Mouse (Mus musculus): ENCODE results near the gene Exosc8. TPM values are rescaled to one million over a fixed set of nuclear protein-coding genes. Genes with fewer than 3 reads are reported as not detected.

The Exosc8 gene
- polyA plus RNA-seq, 1 experiment from 2014 or later, result 37.1 TPM

GRCm38 (mm10) chr3:54681310-54682204 lies 53.6 kb downstream of the Exosc8 start:
- no peak for TF ChIP-seq CTCF (IDR thresholded peaks at IDR 0.05; ENCODE audit: low read depth)
- no peak for TF ChIP-seq EP300 (optimal IDR thresholded peaks at IDR 0.05)
- Histone ChIP-seq H3K36me3 (ENCODE audit: control insufficient read depth, insufficient read depth, low read length) (no peaks in the 10 kb centered on the region), H3K27me3 (ENCODE audit: control insufficient read depth, insufficient read depth, low read length) (peaks cover 2% of the 10 kb centered on the region; the same call in 1 of the 2 replicates), H3K9me3 (ENCODE audit: control insufficient read depth, low read length) (no peaks in the 10 kb centered on the region), H3K9ac (ENCODE audit: low read length) (no peak overlapping the region), H3K4me3 (ENCODE audit: low read depth, low read length) (no peak overlapping the region), H3K4me2 (replicated peaks; ENCODE audit: low read depth) (no peak overlapping the region), H3K27ac (replicated peaks) (no peak overlapping the region), H3K4me1 (replicated peaks; ENCODE audit: control insufficient read depth, insufficient read depth) (no peaks in the 10 kb centered on the region)
- DNase-seq (ENCODE audit: low spot score) (no peak), ATAC-seq (ENCODE audit: low FRiP score, low TSS enrichment) (no peak)
- 55% methylated on average over 6 of the region's 6 CpGs for WGBS

Other genes starting within 250 kb of the Exosc8 start
- 36.0 and 40.8 TPM in 2 replicates for gene Supt20, start 42.6 kb downstream of the Exosc8 start, polyA plus RNA-seq (2015; fragmentation: Nextera tagmentation; extraction: Ambion mirVana)
- gene Gm21958, start 21.0 kb downstream of the Exosc8 start, polyA plus RNA-seq (2015; fragmentation: Nextera tagmentation; extraction: Ambion mirVana), result 0.48 TPM in 1 of 2 replicates, not detected in the other
- gene Alg5, start 146 bp upstream of the Exosc8 start, polyA plus RNA-seq (2015; fragmentation: Nextera tagmentation; extraction: Ambion mirVana), result 81.3 and 84.7 TPM in 2 replicates
- 0.56 and 0.87 TPM in 2 replicates for gene Smad9, start 20.2 kb upstream of the Exosc8 start, polyA plus RNA-seq (2015; fragmentation: Nextera tagmentation; extraction: Ambion mirVana)
- 24.7 and 27.6 TPM in 2 replicates for gene Rfxap, start 72.4 kb upstream of the Exosc8 start, polyA plus RNA-seq (2015; fragmentation: Nextera tagmentation; extraction: Ambion mirVana)
- not detected in 2 replicates for gene Sertm1, start 180.5 kb upstream of the Exosc8 start, polyA plus RNA-seq (2015; fragmentation: Nextera tagmentation; extraction: Ambion mirVana)

All from stomach, postnatal 0 days (tissue).